Mouse (Mus musculus): ENCODE data around the gene 1520401A03Rik.

- peak; percentile 79; the same call in 1 of the 2 replicates for TF ChIP-seq CTCF (IDR thresholded peaks at IDR 0.05; ENCODE audit: borderline replicate concordance, control insufficient read depth, extremely low read depth, insufficient read depth, low read length, poor library complexity)
- no peak for TF ChIP-seq POLR2A (IDR thresholded peaks at IDR 0.05; ENCODE audit: control insufficient read depth, extremely low read depth, insufficient read depth, low read length, poor library complexity)
Measured at GRCm38 (mm10) chr17:23660117-23660875, 62.3 kb downstream of the 1520401A03Rik start, which contains the start of gene Bicdl2.
